Mouse (Mus musculus): Measurements from ENCODE around the gene Bdkrb1.

Gene Bdkrb1

GRCm38 (mm10) chr12:105602581-105603210 is at the start of gene Bdkrb1:
Gene Bdkrb1, plus strand, starts transcription at chr12:105603085.
- no peak for DNase-seq (ENCODE audit: low read depth)

GRCm38 (mm10) chr12:105554151-105554772 is 48.6 kb upstream of the Bdkrb1 start:
- DNase-seq (ENCODE audit: low read depth) = no peak

GRCm38 (mm10) chr12:105555172-105555571 is 47.7 kb upstream of the Bdkrb1 start:
- no peak for DNase-seq (ENCODE audit: low read depth)

- DNase-seq (ENCODE audit: low read depth) = no peak
These were observed 45.5 kb upstream of the Bdkrb1 start for GRCm38 (mm10) chr12:105557250-105557925.

GRCm38 (mm10) chr12:105561007-105561534 is 41.8 kb upstream of the Bdkrb1 start:
- DNase-seq (ENCODE audit: low read depth) = no peak

GRCm38 (mm10) chr12:105562056-105562820 is 40.6 kb upstream of the Bdkrb1 start:
- DNase-seq (ENCODE audit: low read depth) = no peak

GRCm38 (mm10) chr12:105562936-105563680 is 39.8 kb upstream of the Bdkrb1 start, which contains the start of gene Bdkrb2:
Gene Bdkrb2, plus strand, starts transcription at chr12:105563226.
- DNase-seq (ENCODE audit: low read depth) = no peak

GRCm38 (mm10) chr12:105563726-105564275 is 39.1 kb upstream of the Bdkrb1 start:
- DNase-seq (ENCODE audit: low read depth) = no peak

GRCm38 (mm10) chr12:105565221-105565620 is 37.7 kb upstream of the Bdkrb1 start:
- no peak for DNase-seq (ENCODE audit: low read depth)

GRCm38 (mm10) chr12:105571867-105572266 is 31.0 kb upstream of the Bdkrb1 start:
- no peak for DNase-seq (ENCODE audit: low read depth)

GRCm38 (mm10) chr12:105572622-105573021 is 30.3 kb upstream of the Bdkrb1 start:
- no peak for DNase-seq (ENCODE audit: low read depth)

- no peak for DNase-seq (ENCODE audit: low read depth)
These were observed 28.5 kb upstream of the Bdkrb1 start for GRCm38 (mm10) chr12:105574356-105574755.

- no peak for DNase-seq (ENCODE audit: low read depth)
These were observed 22.4 kb upstream of the Bdkrb1 start for GRCm38 (mm10) chr12:105580490-105580889.

- DNase-seq (ENCODE audit: low read depth) = no peak
These were observed 20.4 kb upstream of the Bdkrb1 start for GRCm38 (mm10) chr12:105582486-105582885.

- no peak for DNase-seq (ENCODE audit: low read depth)
These were observed 19.4 kb upstream of the Bdkrb1 start for GRCm38 (mm10) chr12:105583484-105583883.

GRCm38 (mm10) chr12:105584851-105585250 is 18.0 kb upstream of the Bdkrb1 start:
- peak; percentile 35 for DNase-seq (ENCODE audit: low read depth)

GRCm38 (mm10) chr12:105587526-105587925 is 15.4 kb upstream of the Bdkrb1 start:
- no peak for DNase-seq (ENCODE audit: low read depth)

GRCm38 (mm10) chr12:105590786-105591185 is 12.1 kb upstream of the Bdkrb1 start:
- DNase-seq (ENCODE audit: low read depth) = no peak

GRCm38 (mm10) chr12:105592361-105592761 is 10.5 kb upstream of the Bdkrb1 start:
- DNase-seq (ENCODE audit: low read depth) = no peak

- DNase-seq (ENCODE audit: low read depth) = no peak
These were observed 9.4 kb upstream of the Bdkrb1 start for GRCm38 (mm10) chr12:105593471-105593870.

GRCm38 (mm10) chr12:105597135-105597534 is 5.8 kb upstream of the Bdkrb1 start:
- DNase-seq (ENCODE audit: low read depth) = no peak

Data from naive thymus-derived CD4-positive, alpha-beta T cell, adult 2 months (primary cell).